7 mouse cellular contexts compared by ENCODE assay signal in the genomic region with DNA sequence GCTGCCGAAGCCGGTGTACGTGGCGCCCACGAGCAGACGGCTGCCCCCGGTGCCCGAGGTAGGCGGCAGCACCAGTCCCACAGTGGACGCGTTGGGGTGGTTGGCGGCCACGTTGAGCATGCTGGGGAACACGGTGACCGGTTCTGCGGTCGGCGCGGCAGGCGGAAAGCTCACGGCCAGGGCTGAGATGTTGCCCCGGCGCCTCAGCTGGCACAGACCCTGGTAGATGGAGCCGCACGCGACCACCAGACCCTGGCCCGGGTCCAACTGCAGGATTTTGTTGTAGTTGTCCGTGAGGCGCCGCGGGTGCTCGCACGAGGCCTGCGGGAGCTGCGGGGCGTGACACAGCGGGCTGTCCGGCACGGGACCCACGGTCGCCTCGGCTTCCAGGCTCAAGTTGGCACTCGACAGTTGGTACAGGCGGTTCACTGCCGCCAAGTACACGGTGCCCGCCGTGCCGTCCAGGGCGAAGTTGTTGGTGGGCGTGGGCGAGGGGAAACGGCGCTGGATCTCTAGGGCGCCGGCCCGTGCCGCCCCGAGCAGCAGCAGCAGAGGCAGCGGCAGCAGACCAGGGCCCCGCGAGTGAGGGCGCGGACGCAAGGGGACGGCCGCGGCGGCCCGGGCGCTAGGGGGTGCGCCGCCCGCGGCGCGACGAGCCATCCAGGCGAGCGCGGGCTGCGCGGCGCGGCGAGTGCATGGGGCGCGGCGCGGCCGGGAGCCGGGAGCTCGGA. TPM values are rescaled to one million over a fixed set of nuclear protein-coding genes. Genes with fewer than 3 reads are reported as not detected.
DNase-seq lines count a peak whose midpoint lies in the region; ATAC-seq and TF ChIP-seq lines count a peak whose summit lies in the region.

No protein-coding gene starts in this region.

- intact Hi-C loops in left cerebral cortex, adult 2 months (cut with DNase I), result loop anchor here (5.0 kb wide), 1 partner anchor 142 kb away; the partner anchor contains the start of genes Ift122 and Mbd4
- intact Hi-C loops in left cerebral cortex, postnatal 25 days (cut with DNase I), result loop anchor here (2.0 to 5.0 kb wide), 2 partner anchors 94 to 142 kb away; partner anchors contain the start of genes Ift122 and Mbd4

- under 1% methylated on average over 57 of the region's 93 CpGs for WGBS in lung, postnatal 0 days

- peak overlapping the region; percentile 73 for H3K4me3 ChIP-seq in left cerebral cortex, adult 2 months
- H3K4me3 ChIP-seq in lung, postnatal 0 days (ENCODE audit: low read depth, low read length), result peak overlapping the region; percentile 76

- TF ChIP-seq EP300 in lung, postnatal 0 days (IDR thresholded peaks at IDR 0.05), result no peak

- H3K9ac ChIP-seq in lung, postnatal 0 days (replicated peaks; ENCODE audit: low read depth), result peak overlapping the region; percentile 58

- peak overlapping the region; percentile 74 for H3K4me2 ChIP-seq in lung, postnatal 0 days (replicated peaks; ENCODE audit: low read depth, low read length)

- H3K9me3 ChIP-seq in lung, postnatal 0 days (ENCODE audit: low read length), result no peaks in the 10 kb centered on the region

- H3K27ac ChIP-seq in left cerebral cortex, adult 2 months, result peak overlapping the region; percentile 89
- H3K27ac ChIP-seq in lung, postnatal 0 days (ENCODE audit: low read length), result peak overlapping the region; percentile 92

- no peaks in the 10 kb centered on the region for H3K27me3 ChIP-seq in lung, postnatal 0 days (replicated peaks; ENCODE audit: insufficient read depth, low read length)

- no peaks in the 10 kb centered on the region for H3K36me3 ChIP-seq in lung, postnatal 0 days (ENCODE audit: insufficient read depth, low read length)

- no peak for DNase-seq in left cerebral cortex, adult 2 months (ENCODE audit: extremely low spot score in 1 of 2, low spot score in 2 of 2)
- DNase-seq in left cerebral cortex, postnatal 25 days (ENCODE audit: low spot score in 2 of 2), result no peak
- DNase-seq in MN1 (ENCODE audit: low spot score), result peak; percentile 32
- peak; percentile 51 for DNase-seq in cerebellum, adult 9-10 months
- DNase-seq in heart, postnatal 4 days, result peak; percentile 56
- DNase-seq in lung, postnatal 0 days (ENCODE audit: low spot score), result no peak
- peak; percentile 69 for DNase-seq in thymus, postnatal 4 days

- TF ChIP-seq CTCF in left cerebral cortex, adult 2 months (IDR thresholded peaks at IDR 0.05), result no peak
- TF ChIP-seq CTCF in lung, postnatal 0 days (IDR thresholded peaks at IDR 0.05), result peak; percentile 16; the same call in 1 of the 2 replicates

- ATAC-seq in lung, postnatal 0 days, result peak; percentile 53

- H3K4me1 ChIP-seq in lung, postnatal 0 days (ENCODE audit: insufficient read depth, low read depth, low read length), result peaks cover 13% of the 10 kb centered on the region

RNA-seq across cellular contexts. Expression of gene Plxnd1, which starts 0.5 kb away (rescaled TPM):
- total RNA-seq in left cerebral cortex, adult 2 months (2021), result 100 to 1,000 TPM; 127 to 131 TPM
- 100 to 1,000 TPM; 111 to 124 TPM for total RNA-seq in left cerebral cortex, postnatal 25 days (2021)
- 100 to 1,000 TPM; 191 to 208 TPM for total RNA-seq in heart, postnatal 4 days (2021)
- polyA plus RNA-seq in lung, postnatal 0 days (2015; fragmentation: Nextera tagmentation; extraction: Ambion mirVana), result 26.9 and 33.4 TPM in 2 replicates

RNA-seq across cellular contexts. Expression of gene H1foo, which starts 49.6 kb away (rescaled TPM):
- not detected for total RNA-seq in left cerebral cortex, adult 2 months (2021)
- not detected for total RNA-seq in left cerebral cortex, postnatal 25 days (2021)
- total RNA-seq in heart, postnatal 4 days (2021), result not detected
- not detected in 2 replicates for polyA plus RNA-seq in lung, postnatal 0 days (2015; fragmentation: Nextera tagmentation; extraction: Ambion mirVana)

Comparison
In these comparisons a context has a peak if more than half of its experiments do, and no peak if none do; other contexts are left out.
1. DNase-seq: peak in MN1 (single experiment), cerebellum, adult 9-10 months (single experiment), heart, postnatal 4 days (single experiment) and thymus, postnatal 4 days (single experiment); none in left cerebral cortex, adult 2 months (0 of 2), left cerebral cortex, postnatal 25 days (0 of 2) and lung, postnatal 0 days (single experiment).